Mouse (Mus musculus): ENCODE results near the gene Idua.
"Not testable (repeated sequence)": the region's sequence is repeated elsewhere in the genome, so short reads cannot be mapped to it uniquely, and the experiment has no call there.

Idua gene

GRCm38 (mm10) chr5:108659698-108660631 is at the start of gene Idua:
TSS of gene Idua (plus strand) at chr5:108660331.
- DNase-seq (ENCODE audit: extremely low spot score, low spot score) = no peak

GRCm38 (mm10) chr5:108610426-108610825 is 49.7 kb upstream of the Idua start:
- no peak for DNase-seq (ENCODE audit: extremely low spot score, low spot score)

GRCm38 (mm10) chr5:108621870-108622269 is 38.3 kb upstream of the Idua start:
- DNase-seq (ENCODE audit: extremely low spot score, low spot score) = no peak

- no peak for DNase-seq (ENCODE audit: extremely low spot score, low spot score)
Observed at GRCm38 (mm10) chr5:108626050-108626660, 34.0 kb upstream of the Idua start.

GRCm38 (mm10) chr5:108628891-108629633 is 31.1 kb upstream of the Idua start:
- DNase-seq (ENCODE audit: extremely low spot score, low spot score) = no peak

- peak; percentile 93 for DNase-seq (ENCODE audit: extremely low spot score, low spot score)
Observed at GRCm38 (mm10) chr5:108629634-108630483, 30.3 kb upstream of the Idua start, which contains the start of the genes Gak and Tmem175. TSS of gene Gak (minus strand) at chr5:108629755. TSS of gene Tmem175 (plus strand) at chr5:108629770.

GRCm38 (mm10) chr5:108633676-108634075 is 26.5 kb upstream of the Idua start:
- no peak for DNase-seq (ENCODE audit: extremely low spot score, low spot score)

GRCm38 (mm10) chr5:108634088-108634487 is 26.0 kb upstream of the Idua start:
- not testable (repeated sequence) for DNase-seq (ENCODE audit: extremely low spot score, low spot score)

- DNase-seq (ENCODE audit: extremely low spot score, low spot score) = no peak
Observed at GRCm38 (mm10) chr5:108636172-108636571, 24.0 kb upstream of the Idua start.

- DNase-seq (ENCODE audit: extremely low spot score, low spot score) = no peak
Observed at GRCm38 (mm10) chr5:108643674-108644073, 16.5 kb upstream of the Idua start.

GRCm38 (mm10) chr5:108645651-108646342 is 14.3 kb upstream of the Idua start:
- DNase-seq (ENCODE audit: extremely low spot score, low spot score) = no peak

GRCm38 (mm10) chr5:108646343-108646660 is 13.8 kb upstream of the Idua start:
- DNase-seq (ENCODE audit: extremely low spot score, low spot score) = no peak

GRCm38 (mm10) chr5:108647311-108647710 is 12.8 kb upstream of the Idua start:
- no peak for DNase-seq (ENCODE audit: extremely low spot score, low spot score)

- DNase-seq (ENCODE audit: extremely low spot score, low spot score) = no peak
Observed at GRCm38 (mm10) chr5:108647820-108648465, 12.2 kb upstream of the Idua start.

GRCm38 (mm10) chr5:108648937-108649576 is 11.1 kb upstream of the Idua start:
- no peak for DNase-seq (ENCODE audit: extremely low spot score, low spot score)

GRCm38 (mm10) chr5:108650341-108650740 is 9.8 kb upstream of the Idua start:
- DNase-seq (ENCODE audit: extremely low spot score, low spot score) = no peak

- no peak for DNase-seq (ENCODE audit: extremely low spot score, low spot score)
Observed at GRCm38 (mm10) chr5:108651136-108651720, 8.9 kb upstream of the Idua start.

GRCm38 (mm10) chr5:108651823-108652222 is 8.3 kb upstream of the Idua start:
- no peak for DNase-seq (ENCODE audit: extremely low spot score, low spot score)

GRCm38 (mm10) chr5:108653341-108653740 is 6.8 kb upstream of the Idua start:
- DNase-seq (ENCODE audit: extremely low spot score, low spot score) = no peak

All from neural tube, embryonic 10.5 days (tissue).